Mouse (Mus musculus): Measurements from ENCODE around the gene Gsta3.
"Not testable (repeated sequence)": the region's sequence is repeated elsewhere in the genome, so short reads cannot be mapped to it uniquely, and the experiment has no call there.

Gene Gsta3

DNA sequence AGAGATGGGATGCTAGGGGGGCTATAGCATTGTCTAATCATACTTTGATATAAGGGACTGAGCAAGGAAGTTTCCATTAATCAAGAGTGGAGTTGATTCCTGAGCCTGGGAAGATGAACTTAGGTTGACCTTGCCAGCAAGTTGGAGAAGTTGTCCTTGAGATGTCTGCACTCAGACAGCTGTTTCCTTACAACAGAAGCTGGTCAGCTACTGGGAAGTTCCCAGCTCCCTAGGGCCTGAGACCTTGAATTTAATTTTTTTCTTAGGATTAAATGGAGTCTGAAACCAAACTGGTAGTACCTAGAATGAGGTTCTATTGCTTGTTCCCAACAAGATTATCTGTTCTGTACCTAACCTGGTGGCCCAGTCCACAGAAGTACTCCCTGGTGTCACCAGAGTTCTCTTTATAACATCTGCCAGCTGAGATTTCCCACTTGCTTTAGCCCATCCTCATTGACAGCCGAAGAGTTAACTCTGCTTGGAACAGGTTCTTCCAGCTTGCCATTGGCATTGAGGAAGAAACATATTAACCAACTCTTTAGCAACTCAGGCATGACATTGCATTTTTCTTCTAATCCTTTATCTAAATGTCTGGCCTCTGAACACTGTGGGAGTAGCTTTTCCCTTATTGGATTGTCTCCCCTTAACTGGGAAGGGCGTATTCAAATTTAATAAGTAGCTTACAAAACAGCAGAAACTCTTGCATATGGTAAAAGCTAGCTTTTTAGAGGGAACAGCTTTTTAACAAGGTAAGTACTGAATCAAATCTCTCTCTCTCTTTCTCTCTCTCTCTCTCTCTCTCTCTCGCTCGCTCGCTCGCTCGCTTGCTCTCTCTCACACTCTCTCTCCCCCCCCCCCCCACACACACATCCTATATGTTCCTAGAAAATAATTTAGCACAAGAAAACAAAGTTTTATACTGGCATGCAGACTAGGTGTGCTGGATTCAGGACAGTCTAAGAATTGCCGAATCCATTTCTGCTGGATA lies at the start of gene Gsta3:
TSS of gene Gsta3 (plus strand) at position 679 of the 988 bp plus-strand sequence.
- no peak for DNase-seq

DNA sequence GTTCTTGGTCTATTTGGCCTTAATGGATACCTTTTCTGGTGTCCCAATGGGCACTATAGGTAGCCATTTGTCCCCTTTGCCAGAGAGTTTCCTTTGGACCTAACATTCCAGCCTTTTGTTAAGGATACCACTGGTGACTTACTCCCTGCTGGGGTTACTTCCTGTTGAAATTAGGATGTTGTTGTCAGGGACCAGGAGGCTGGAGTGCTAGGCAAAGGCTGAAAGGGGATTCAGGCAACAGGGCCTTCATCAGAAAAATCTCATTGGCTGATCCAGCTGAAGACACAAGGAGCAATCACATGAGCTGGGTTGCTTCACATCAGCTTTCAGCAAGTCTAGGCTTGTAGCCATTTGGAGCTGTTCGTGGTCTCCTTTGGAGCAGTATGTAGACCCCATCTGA lies 34.1 kb upstream of the Gsta3 start:
- no peak for DNase-seq

DNA sequence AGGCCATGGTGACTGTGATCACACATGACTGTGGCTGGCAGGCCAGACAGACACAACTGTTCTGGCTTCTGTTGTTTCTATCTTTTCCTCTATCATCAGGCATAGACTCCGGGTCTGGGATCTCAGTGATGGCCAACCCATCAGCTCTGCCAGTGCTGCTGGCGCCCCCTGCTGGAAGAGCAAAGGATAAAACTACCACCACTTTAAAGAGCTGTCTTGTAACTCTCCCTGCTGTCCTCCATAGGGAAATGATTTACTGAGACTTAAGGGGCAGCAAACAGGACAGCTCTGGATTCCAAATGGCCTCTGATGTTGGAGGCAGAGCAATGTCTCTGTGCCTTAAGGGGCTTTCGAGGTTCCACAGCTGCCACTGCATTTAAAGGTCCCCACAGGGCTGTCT lies 26.9 kb upstream of the Gsta3 start:
- DNase-seq = not testable (repeated sequence)

DNA sequence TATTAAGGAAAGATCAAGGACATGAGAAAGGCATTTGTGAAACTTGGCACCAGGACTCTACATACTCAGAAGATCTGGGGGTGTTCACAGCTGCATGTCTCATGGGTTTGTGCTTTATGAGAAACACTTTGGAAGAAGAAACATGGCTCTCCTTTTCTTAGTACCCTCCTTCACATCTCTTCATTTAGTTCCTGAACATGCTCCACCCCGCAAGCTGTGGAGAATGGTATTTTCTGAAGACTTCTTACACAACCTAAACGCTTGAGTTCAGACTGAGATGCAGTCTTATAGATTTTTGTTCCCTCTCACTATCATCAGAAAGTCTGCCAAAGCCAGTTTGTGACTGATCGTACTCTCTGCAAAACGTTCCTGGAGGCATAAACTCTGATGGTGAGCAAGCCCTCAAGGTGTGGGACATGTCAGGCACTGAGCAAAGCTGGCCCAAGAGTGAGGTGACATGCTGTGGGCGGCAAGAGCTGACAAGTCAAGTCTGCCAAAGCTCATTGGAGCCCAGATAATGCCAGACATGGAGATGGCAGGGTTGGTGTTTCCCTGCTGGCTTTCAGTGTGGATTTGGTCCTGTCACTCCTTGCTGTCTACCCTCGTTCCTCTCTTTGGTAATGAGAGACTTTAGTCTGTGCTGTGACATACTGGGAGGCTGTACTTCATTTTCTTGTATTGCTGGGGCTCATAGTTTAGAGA lies 26.2 kb upstream of the Gsta3 start:
- not testable (repeated sequence) for DNase-seq

DNA sequence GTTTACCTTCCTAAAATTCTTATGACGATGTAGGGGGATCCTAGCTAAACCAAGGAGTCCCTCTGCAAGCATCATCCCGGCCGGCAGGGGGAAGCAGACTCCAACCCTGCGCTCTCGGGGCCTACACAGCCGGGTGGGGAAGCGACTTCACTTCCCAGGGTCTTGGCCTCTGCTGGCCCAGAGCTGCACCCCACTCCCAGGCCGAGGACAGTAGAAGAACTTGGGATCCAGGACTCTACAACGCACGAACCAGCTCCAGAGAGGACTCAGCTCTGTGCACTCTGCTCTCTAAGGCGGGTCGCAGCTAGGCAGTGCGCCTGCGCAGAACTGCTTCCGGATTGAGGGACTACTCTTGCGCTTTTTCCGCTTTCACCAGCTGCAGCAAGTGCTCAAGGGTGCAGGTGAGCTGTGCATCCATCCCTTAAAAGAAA lies 21.9 kb upstream of the Gsta3 start, which contains the start of gene Tmem14a:
TSS of gene Tmem14a (plus strand) at position 87 of the 431 bp plus-strand sequence.
- DNase-seq = peak; percentile 86 to 87

DNA sequence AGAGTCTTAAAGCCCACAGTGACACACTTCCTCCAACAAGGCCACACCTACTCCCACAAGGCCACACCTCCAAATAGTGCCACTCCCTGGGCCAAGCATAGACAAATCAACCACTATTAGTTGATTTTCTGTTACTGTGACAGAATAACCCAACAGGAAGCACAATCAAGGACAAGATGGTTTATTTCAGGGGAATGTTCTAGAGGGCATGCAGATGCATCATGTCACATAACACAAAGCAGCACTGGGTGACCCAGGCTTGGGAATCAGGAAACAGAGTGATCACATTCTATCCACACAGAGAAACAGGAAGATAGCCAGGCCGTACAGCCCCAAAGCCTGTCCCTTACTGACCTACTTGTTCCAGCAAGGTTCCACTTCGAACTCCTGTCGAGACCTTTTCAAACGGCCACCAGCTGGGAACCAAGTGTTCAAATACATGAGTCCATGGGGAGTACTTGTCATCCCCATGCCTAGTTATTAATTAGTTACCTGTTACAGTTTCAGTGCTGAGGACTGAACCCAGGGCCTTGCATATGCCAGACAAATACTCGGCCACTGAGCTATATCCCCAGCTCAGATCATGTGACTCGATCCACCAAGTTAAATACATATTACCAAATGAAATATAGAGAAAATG lies 12.5 kb upstream of the Gsta3 start:
- no peak for DNase-seq

DNA sequence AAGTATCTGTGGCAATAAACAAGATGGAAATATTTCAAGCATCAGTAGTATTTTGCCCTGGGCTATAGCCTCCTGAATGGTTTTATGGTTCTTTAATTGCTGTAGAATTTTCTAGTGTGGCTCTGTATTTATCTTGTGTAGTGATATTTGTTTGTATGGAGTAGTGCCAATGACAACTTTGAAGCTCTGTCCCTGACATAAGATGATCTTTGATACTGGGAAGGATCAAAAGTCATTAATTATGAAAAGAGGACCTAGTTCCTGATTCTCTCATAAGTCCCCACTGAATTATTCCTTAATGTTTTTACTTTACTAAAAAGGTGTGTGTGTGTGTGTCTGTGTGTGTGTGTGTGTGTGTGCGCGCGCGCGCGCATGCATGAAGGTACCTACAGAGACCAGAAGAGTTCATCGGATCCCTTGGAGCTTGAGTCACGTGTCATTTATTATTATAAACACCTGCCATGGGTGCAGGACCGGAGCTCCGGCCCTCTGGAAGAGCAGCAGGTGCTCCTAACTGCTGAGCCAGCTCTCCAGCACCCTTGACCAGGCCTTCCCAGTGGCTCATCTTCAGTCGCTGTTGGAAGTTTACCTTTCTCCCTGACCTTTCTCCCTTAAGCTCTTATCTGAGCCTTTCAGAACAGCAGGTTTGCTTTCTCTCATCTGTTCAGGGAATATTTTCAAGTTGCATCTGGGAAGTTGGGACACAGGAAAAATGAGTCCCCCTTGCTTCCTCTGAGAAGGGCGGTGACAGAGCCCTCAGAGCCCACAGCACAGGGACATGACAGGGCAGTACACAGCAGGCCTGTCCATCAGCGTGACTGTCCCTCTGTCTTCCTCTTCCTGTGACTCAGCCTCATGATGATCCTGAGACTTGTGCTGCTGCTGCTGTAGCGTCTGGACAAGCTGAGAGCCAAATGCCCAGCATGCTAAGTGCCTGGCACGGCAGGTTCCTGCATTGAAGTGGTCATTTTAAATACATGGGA lies 11.4 kb upstream of the Gsta3 start:
- not testable (repeated sequence) for DNase-seq

DNA sequence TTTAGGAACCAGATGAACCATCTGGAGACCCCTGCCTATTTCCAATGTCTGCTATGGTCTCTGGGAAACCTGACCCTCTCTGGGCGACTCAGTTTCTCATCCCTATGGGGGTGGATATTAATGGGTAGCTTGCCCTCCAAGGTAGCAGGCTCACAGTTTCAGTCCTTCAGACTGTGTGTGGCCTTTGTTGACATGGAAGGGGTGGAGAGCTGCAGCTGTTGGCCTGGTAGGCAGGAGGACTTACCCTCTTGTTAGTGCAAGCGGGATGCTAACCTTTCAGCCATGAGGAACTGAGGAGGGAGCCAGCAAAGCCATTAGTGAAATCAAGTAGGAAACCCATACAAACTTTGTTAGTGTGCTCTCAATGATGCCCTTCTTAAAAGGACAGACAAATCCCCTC lies 10.0 kb upstream of the Gsta3 start:
- DNase-seq = no peak

DNA sequence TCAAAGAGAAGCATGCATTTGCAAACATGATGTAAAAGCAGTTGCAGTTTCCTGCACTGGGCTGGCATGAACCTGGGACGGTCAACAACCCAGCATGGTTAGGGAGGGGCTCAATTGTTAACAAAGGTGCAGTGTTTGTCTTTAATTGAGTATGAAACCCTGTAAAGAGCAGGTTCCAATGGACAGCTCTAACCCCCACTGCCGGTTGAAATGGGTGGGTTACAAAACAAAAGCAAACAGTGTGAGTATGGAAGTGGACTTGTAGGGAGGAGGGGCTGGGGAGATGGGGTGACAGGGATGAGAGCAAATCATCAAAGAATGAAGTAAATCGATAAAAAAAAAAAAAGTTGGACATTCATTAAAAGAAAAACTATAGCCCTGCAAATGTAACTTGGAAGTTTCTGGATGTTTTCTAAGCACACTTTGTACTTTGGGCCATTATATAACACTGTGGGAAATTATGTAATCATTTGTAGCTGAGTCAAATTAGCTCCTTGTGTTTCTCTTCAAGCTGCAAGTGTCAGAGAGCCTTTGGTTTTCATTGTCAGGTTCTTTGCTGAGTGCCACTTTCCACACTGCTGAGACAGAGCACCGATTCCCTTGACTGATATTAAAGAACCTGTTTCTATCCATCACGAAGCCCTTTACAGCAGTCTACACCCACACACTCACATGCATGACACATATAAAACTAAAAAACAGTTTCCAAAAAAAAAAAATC lies 8.5 kb upstream of the Gsta3 start:
- DNase-seq = no peak

DNA sequence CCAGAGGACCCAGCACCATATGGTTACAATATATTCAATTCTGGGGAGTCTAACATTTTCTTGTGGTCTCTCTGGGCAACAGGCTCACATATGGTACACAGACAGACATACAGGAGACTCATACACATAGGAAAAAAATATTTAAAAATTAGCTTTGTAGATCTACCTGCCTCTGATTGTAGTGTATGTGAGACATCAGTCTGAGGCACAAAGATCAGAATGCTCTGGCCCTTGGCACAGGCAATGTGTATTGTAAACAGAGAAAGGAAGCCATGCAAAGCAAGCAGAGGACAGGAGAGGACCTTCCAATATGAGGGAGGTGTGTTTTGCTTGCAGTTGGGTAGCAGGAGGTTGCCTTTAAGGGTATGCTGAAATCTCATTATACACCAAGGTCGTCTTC lies 7.9 kb upstream of the Gsta3 start:
- DNase-seq = no peak

DNA sequence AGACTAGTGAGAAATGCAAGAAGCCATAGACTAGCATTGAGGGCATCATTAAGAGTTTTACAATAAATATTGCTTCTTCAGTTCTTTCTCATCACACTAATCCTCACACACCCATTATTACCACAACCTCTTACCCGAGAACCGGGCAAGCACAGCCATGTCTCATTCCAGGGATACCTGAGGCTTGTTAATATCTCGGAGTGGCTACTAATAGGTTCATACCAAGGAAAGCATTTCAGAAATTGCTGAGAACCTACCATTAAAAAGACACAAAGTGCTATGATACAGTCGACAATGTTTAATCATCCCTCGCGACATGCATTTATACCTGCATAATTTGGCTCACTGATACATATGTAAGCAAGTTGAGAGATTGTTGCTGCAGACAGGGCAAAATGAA lies 5.0 kb upstream of the Gsta3 start:
- no peak for DNase-seq

DNA sequence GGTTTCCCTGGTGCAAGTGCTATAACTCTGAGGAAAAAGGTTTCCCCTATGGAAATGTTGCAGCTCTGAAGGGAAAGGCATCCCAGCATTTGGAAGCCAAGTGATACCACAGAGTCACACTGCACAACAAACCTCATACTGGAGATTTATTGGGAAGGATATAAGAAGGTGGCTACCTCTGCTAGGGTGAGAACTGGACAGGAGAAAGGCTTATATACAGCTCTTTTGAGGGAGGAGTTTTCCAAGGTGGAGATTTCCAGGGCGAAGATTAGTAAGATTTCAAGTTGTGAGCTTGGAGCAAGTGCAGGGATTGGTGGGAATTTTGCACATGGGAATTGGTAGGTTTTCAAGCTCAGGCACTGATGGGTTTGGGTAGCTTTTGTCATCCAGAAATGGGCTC lies 707 bp downstream of the Gsta3 start:
- no peak for DNase-seq

DNA sequence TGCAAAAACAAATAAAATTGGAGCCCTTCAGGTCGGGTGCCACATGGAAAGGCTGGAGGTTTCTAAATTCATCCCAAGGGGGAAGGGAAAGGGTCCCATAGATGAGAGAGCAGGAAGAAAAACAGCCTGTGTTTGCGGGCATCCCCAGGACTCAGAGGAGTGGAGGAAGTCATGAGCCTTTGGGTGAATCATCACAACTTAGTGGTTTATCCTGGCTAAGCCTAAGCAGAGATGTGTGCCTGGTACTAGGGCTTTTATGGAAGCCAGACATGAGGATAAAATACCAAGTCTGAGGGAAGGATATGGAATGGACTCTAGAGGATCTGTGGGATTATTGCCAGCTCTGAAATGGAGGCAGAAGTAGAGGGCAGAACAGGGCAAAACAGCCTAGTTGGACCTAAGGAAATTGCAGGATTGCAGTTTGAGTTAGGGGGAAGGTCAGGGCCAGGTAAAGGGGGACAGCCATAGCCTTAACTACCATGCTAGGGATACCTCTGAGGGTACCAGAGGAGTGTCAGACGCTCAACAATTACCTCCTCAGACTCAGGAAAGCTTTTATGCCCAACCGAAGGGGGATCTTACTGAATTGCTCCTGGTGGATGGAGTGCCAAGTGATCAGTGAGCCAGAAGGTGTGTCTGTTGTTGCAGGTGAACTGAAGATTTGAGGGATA lies 4.0 kb downstream of the Gsta3 start:
- no peak for DNase-seq

DNA sequence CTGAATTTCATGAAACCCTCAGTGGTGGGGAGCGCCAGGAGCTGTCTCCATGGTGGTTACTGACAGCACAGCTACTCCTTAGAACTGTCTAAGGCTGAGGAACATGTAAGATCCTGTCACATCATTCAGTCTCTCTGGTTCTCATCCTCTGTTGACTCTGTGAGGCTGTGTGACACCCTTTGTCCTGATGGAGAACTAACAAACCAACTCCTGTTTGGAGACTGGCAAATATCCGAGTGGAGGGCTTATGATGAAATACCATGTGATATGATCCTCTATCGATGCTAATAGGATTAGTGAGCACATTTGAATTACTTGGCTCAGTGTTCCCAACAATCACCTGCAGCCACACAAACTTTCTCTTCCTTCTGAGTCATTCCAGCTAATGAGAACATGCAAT lies 5.7 kb downstream of the Gsta3 start:
- no peak for DNase-seq

DNA sequence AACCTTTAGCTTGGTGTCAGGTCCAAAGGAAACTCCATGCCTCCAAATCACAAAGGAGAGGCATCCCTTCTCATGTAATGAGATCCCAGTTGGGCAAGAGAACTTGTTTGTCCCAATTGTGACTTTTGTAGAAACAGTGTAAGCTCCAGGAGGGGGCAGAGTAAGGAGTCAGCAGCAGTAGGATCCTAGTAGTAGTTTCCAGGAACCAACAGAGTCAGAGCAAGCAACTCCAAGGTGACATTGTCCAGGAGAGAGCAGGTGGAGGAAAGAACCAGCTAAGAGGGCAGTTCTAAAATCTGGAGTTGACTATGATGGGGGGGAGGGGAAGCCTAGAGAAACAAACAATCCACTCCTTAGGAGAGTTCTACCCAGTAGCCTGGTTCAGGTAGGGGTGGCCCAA lies 7.5 kb downstream of the Gsta3 start:
- no peak for DNase-seq

DNA sequence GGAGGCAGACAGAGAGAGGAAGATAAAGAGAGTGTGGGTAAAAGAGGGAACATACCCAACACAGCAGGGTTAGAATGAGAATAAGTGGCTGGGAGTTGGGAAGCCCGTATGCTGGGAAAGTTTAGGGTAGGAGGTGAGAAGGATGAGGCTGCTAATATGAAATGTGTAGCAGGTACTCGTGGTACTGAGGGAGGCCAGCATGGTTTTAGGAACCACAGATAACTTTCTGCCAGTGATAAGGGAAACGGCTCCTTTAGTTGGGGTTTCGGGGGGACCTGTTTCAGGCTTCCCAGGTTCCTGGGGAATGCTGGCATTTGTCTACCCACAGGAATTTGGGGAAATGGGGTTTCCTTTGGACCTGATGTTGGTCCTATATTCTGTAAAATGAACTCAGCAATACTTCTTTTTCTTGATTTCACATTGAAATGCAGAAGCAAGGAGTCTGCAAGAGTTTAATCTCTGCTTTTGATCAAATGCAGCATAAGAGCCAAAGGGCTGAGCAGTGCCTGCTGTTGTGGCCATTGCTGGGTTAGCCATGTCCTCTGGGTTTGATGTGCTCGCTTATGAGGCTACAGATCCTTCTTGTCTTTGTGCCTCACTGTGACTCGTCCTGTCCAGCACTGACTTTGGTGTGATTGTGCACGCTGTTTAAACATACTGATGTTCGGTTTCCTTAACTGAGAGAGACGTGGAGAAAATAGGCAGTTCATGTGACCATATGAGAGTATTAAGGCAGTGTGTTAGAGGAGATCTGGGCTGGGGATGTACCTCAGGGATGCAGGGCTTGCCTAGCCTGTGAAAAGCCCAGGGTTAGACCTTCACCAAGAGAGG lies 8.4 kb downstream of the Gsta3 start:
- DNase-seq = no peak

DNA sequence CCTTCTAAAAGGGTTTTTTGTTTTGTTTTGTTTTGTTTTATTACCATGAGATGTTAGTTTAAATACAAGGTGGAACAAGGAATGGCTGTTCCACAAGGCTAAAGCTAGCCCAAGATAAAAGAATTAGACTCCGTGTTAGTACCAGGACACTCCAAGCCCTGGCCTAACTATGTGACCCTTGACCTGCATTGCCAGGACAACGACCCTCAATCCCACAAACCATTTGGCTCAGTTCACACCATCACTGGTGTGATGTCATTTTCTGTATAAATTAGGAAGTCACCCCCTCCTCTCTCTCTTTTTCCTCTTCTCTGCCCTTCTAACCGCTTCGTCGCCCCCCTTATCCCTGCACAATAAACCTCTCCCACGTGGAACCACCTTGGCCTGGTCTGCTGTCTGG lies 11.3 kb downstream of the Gsta3 start:
- DNase-seq = no peak

DNA sequence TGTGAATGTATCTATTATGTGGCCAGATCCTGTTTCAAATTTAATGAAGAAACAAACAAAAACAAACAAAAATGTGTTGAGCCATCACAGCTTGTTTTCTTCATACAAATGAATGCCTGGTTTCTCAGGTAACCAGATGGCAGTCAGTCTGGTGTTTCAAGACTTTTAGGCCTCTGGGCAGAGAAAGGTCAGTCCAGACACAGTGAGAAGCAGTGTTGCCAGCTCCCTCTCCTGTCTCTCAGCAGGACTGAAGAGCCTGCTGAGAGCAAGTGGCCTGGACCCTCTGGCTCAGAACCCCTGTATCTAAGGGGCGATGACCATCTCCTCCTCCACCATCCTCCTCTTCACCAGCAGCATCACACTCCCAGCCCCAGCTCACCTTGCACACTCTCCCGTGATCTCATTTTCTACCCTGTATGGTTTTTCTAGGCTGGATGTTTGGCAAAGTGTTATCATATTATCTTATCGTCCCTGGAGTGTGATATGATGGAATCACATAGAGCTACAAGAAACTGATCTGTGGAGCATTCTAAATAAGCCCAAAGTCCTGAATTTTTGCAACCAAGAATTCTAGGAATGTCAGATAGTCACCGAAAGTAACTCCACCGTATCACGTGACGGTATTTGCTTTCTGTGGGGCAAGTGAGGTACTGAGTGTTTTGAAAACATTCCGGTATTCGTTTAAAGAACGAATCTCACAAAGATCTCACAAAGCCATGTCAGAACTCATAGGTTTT lies 12.3 kb downstream of the Gsta3 start:
- no peak for DNase-seq

DNA sequence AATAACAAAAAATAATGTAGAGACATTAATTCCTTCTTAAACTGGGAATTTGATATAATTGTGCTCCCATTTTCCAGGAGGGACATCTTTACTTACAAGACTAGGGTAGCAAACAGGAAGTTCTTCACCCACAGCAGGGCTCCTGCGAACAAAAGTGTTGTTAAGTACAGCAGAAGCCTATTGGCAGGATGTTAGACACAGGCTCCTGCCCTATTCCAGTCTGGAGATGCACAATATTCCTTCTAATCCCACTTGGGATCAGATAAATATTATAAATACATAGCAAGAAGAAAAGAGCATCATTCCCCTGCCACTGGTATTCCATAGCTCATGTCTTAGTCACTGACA lies 12.9 kb downstream of the Gsta3 start:
- no peak for DNase-seq
